Mouse (Mus musculus) layer of hippocampus, adult 9-11 months (tissue): ENCODE measurements around the gene Csrnp3.
A peak's percentile ranks its signal among the peaks of the same experiment; 100 is the strongest.

Source experiments
- DNase-seq: peaks from one replicate; pipeline ENCODE4 v3.0.0; 2022

The Csrnp3 gene

DNA sequence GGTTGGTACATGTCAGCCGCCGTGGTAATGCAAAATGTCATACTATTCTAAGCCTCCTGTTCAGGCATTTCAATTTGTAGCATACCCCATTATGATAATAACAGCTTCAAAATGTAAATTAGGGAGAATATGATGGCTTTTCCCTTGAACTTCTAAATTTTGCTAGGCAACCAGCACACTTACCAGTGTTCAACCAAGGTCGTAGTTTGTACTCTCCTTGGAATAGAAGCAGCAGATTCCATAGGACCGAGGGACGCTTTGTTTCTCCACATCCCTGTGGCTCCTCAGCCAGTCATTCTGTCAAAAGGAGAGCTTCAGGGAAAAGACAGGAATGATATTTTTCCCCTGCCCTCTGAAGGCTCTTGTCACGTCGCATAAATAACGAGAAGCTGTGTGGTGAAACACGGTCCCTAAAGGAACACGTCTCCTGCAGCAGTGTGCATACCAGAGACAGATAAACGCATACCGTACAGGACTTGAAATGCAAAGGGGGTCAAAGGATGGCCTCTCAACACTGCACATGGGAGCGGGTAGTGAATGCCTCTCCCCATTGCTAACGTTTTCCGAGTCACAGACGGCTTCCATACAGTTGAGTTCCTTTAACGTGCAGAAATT is 108.3 kb downstream of the Csrnp3 start:
- no peak for DNase-seq

DNA sequence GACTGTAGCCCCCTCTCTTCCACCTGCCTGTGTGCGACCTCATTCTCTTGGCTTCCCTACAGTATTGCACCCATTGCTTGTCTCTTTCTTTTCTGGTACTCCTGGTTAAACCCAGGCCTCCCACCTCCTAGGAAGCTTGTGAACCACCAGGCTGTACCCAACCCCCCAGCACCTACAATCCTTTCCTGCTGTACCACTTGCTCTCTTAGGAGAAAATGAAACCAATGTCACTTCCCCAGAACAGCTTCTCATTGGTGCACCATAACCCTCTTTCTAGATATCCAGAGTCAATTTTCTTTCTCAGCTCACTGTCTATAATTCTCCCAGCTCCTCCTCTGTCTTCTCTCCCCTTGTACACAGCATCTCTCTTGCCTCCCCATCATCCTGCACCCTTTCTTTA is 110.2 kb downstream of the Csrnp3 start:
- DNase-seq = no peak

DNA sequence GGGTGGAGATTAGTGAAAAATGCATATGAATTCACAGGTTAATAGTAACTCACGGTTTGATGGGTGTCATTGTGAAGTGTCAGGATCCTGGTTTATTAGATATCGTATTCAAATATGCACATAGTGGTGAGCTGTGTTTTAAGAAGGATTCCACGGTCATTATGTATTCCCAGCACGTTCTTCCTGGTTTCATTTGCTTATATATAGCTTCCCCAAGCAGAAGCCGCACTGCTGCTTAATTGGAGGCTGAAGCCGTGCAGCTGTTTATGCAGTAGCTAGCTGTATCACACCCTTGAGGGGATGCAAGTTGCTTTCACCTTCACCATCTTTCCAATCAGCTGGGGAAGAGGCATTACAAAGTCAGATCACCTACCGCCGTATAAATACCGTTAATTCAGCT is 111.2 kb downstream of the Csrnp3 start:
- no peak for DNase-seq

- no peak for DNase-seq
These were observed 117.9 kb downstream of the Csrnp3 start for GRCm38 (mm10) chr2:65963420-65963819.

GRCm38 (mm10) chr2:65968810-65969209 is 123.2 kb downstream of the Csrnp3 start:
- no peak for DNase-seq

DNA sequence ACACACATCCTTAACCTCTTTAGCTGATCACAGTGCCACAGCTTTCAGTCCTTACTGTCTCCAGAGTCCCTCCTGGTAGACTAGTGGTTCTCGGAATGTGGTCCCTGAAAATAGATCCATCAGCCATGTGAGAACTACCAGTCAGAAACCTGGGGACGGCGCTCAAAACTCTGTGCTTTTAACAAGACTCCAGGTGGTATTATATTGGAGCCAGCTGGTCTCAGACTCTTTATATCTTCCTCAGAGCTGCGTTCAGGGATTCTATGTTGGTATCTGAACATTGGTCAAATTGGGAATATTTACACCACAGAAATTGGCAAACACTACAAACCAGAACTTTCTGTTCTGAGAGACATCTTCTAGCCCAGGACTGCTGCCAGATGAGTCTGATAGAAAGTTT is 128.3 kb downstream of the Csrnp3 start:
- no peak for DNase-seq

DNA sequence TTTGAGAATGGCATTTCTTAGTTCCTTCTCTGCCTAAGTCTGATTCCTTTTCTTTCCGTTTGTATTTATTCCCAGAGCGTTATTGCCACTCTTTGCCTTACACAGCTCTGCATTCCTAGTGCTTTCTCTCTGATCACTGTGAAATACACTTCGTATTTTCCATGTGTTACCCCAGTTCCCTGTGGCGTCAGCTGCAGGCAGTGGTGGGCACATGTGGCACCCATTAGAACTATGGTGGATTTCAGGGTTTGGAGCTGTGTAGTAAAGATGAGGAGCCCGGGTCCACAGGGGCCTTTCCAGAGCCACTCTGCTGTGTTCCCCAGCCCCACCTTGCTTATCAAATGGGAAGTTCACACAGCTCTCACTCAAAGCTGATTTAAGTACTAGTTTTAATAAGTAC is 129.8 kb downstream of the Csrnp3 start:
- DNase-seq = no peak

DNA sequence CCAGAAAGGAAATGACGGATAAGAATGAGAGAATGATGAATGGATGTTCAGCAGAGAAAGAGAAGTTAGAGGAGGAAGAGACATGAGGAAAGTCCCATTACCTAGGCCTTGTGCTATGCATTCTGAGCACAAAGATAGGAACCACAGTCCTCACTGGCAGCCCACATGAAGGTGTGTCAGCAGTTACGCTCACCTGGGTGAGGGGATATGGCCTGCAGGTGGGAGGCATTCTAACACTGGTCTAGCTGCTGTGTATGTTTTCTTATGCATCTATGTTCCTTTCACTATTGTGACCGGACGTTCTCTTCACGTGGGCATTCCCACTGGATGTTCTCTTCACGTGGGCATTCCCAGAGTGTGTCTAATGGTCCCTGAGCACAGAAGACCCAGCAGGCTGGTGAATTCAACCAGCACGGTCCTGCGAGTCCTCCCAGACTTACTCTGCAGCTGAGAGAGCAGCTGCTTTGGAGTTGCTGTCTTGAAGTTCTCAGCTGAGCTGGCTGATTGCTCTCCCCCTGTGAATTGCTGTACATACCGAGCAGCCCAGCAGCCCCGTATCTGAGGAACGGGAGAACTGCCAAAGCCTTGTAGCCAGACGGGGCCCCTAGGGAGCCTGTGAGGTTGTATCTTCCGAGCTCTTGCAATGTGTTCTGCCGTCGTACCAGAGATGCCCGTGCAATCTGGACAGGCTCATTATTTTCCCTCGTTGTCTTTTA is 133.9 kb downstream of the Csrnp3 start:
- peak; percentile 70 for DNase-seq

GRCm38 (mm10) chr2:65981470-65981869 is 135.9 kb downstream of the Csrnp3 start:
- no peak for DNase-seq

- DNase-seq = no peak
These were observed 136.4 kb downstream of the Csrnp3 start for GRCm38 (mm10) chr2:65981965-65982364.

GRCm38 (mm10) chr2:65985706-65986105 is 140.1 kb downstream of the Csrnp3 start:
- DNase-seq = no peak

- DNase-seq = no peak
These were observed 141.5 kb downstream of the Csrnp3 start for GRCm38 (mm10) chr2:65987069-65987468.

DNA sequence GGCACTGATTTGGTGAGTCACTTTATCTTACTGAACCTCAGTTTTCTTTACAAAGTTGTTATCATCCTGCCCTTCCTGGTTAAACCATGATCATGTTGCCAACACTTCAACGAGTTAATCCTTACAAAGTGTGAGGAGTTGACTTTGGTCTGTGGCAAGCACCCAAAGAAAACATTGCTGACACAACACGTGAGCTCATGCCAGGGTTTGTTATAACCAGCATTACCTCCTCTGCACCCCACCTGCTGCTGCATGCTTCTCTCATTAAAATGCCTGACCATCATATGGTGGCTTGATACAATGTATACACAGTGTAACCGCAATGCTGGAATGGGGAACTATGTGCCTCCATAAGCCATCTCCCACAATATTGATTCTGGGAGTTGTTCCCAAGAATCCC is 142.0 kb downstream of the Csrnp3 start:
- no peak for DNase-seq

GRCm38 (mm10) chr2:65988788-65989187 is 143.2 kb downstream of the Csrnp3 start:
- no peak for DNase-seq

- no peak for DNase-seq
These were observed 144.5 kb downstream of the Csrnp3 start for GRCm38 (mm10) chr2:65990108-65990507.

DNA sequence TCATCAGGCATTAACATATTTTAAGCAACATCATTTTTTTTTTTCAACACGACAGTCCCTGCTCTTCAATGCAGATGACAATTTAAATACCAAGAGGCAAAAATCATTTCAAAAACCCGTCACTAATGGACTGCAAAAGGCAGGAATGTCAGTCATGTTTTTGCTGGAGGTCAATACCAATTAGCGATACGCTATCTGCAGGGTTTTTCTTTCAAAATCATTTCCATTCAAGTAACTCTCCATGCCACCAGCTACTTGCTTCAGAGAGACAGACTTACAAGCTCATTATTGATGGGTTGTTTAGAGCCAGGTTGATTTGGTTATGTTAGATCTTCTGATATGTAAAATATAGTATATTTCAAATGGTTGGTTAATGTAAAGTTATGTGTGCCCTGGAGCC is 145.2 kb downstream of the Csrnp3 start:
- no peak for DNase-seq

DNA sequence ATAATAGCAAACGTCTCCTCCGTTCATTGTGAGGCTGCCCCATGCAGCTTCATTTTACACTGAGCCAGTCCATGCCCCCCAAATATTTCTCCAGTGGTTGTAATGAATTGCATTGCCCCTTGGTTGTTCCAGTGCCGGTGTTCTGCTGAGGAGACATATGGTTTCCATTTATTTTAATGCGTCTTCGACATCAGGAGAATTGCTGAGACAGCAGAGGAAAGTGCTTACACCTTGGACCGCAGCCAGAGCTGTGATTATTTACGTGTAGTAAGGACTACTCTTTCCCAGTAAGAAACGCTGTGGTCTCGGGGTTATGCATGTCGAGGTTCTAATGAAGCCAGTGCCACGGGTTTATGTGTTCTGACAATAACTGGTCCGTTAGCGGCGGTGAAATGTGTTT is 147.8 kb downstream of the Csrnp3 start:
- no peak for DNase-seq

DNA sequence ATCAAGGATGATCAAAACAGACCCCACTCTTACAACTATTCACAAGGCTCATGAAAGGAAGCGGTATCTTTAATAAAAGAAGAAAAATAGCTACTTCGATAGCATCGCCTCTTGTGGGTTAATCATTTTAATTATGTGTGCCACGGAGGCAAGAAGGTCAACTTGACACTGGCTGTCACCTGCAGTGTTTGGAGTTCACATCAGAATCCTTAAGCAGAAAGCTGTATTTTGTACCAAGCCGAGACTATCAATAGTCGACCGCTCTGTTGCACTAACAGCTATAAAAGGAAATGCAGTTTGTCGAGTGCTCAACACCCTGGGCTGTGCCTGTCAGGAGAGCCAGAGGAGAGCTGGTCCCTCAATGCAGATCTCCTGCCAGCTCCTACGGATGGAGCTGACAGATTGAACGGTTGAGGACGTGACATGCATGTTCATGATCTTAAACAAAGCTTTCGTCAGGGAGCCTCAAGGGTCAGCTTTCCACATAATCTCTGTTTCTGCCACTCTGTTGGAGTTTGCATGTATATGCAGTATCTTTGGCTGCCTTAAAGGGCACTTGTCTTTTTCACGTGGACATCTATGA is 149.4 kb downstream of the Csrnp3 start:
- DNase-seq = no peak

DNA sequence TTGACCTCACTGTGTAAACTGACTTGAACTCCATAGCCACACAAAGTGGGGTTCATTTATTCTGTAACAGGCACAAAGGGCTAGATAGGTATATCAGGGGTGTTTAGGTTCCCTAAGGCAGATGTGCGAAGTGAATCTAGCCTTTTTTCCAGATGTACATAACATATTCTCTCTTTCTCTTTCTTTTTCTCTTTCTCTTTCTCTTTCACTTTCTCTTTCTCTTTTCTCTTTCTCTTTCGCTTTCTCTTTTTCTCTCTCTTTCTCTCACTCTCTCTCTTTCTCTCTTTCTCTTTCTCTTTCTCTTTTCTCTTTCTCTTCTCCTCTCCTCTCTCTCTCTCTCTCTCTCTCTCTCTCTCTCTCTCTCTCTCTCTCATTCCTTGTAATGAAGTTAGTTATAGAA is 153.2 kb downstream of the Csrnp3 start:
- no peak for DNase-seq

GRCm38 (mm10) chr2:66008995-66009654 is 163.6 kb downstream of the Csrnp3 start:
- no peak for DNase-seq

GRCm38 (mm10) chr2:66009677-66010076 is 164.1 kb downstream of the Csrnp3 start:
- no peak for DNase-seq

GRCm38 (mm10) chr2:66018711-66019110 is 173.1 kb downstream of the Csrnp3 start:
- no peak for DNase-seq

GRCm38 (mm10) chr2:66019235-66019634 is 173.7 kb downstream of the Csrnp3 start:
- DNase-seq = no peak

GRCm38 (mm10) chr2:66023419-66023818 is 177.9 kb downstream of the Csrnp3 start:
- no peak for DNase-seq
